Mouse (Mus musculus): ENCODE data around the gene Gsx2. TPM values are rescaled to one million over a fixed set of nuclear protein-coding genes. Genes with fewer than 3 reads are reported as not detected.

Gene Gsx2
- total RNA-seq, 1 experiment from 2014 or later, result not detected

DNA sequence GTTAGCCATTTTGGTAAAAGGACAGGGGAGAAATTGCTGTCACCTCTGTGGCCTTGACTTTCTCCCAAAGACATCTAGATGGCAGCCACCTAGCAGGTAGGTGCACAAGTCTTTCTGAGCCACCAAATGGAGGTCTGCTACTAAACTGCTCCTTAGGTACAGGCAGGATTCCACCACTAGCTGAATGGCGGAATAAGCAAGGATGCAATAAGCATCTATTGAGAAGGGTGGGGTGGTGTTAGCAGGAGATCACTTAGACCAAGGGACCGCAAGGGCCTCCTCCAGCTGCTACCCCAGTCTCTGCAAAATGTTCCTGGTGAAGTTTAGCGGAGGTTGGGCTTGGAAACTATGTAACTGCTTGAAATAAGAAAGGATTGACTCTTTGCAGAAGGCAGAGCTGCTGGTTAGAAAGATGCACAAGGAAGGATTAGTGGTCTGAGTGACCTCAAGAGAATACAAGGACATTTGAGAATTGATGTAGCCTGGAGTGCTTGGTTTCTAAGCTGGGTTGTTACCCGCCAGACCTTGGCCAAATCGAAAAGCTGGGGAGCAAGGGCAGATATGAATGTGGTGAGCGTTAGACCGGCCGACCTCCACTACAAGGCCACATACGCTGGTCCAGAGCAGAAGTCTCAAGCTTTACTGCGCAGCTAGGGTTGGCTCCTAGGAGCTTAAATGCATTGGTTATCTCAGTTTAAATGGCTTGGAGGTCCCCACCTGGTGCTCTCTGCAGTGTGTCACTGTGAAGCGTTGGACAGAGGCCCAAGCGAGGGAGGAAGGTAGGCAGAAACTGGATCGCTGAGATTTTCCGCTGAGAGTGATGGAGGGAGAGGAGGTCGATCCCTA, 641 bp upstream of the Gsx2 start:
- no peak for ATAC-seq (replicated peaks; ENCODE audit: insufficient number of reproducible peaks, low FRiP score, low TSS enrichment, poor library complexity, severe bottlenecking)

DNA sequence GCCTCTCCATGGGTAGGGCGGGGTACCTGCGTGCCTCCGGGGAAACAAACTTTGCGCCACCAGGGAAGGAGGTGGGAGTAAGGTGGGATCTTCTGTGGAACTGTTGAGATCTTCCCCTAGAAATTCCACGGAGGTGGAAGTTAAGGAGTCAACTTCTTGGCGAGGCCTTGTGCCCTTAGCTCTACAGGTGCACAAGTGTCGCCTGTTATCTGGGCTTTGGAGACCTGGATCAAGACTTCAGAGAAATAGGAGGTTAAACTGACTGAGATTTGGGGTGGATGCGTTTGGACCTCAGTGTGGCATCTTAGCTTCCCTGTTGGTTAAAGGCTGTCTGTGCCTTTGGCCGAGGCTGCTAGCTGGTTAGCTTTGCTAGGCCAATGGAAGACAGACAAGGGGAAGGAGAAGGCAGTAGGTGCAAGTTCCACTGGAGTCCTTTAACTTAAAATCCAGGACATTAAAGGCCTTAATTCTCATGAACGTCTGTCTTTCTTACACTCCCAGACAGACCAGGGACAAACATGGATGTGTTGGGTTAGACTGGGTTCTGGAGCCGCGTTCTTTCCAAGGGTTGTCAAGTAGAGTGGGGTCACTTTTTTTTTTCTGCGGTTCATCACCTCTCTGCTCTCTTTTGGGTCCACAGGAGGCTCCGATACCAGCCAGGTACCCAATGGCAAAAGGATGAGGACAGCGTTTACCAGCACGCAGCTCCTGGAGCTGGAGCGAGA, 1.1 kb downstream of the Gsx2 start:
- no peak for ATAC-seq (replicated peaks; ENCODE audit: insufficient number of reproducible peaks, low FRiP score, low TSS enrichment, poor library complexity, severe bottlenecking)

DNA sequence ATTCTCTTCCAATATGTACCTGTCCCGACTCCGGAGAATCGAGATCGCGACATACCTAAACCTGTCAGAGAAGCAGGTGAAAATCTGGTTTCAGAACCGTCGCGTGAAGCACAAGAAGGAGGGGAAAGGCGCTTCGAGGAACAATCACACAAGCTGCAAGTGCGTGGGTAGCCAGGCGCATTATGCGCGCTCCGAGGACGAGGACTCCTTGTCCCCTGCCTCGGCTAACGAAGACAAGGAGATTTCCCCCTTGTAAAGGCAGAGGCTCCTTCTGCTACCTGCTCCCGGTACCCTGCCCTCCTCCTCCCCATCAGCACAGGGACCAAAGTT, 1.6 kb downstream of the Gsx2 start:
- ATAC-seq (replicated peaks; ENCODE audit: insufficient number of reproducible peaks, low FRiP score, low TSS enrichment, poor library complexity, severe bottlenecking), result no peak

DNA sequence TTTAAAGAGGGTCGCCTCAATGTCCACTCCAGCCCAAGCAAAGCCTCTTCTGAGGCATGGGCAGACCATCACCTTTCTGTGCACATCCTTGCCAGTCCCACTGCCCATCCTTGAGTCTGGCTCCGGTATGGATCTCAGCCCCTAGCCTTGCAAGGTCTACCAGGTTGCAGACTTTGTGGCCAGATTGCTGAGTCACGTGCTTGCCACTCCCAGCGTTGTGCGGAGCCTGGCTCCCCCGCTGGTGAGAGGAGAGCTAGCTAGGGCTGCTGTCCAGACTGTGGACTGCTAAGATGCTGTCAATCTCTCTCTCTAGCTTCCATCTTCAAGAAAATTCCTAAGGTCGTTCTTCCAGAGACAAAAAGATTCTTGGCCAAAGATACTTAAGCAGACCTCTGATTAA, 4.2 kb downstream of the Gsx2 start:
- ATAC-seq (replicated peaks; ENCODE audit: insufficient number of reproducible peaks, low FRiP score, low TSS enrichment, poor library complexity, severe bottlenecking), result no peak

DNA sequence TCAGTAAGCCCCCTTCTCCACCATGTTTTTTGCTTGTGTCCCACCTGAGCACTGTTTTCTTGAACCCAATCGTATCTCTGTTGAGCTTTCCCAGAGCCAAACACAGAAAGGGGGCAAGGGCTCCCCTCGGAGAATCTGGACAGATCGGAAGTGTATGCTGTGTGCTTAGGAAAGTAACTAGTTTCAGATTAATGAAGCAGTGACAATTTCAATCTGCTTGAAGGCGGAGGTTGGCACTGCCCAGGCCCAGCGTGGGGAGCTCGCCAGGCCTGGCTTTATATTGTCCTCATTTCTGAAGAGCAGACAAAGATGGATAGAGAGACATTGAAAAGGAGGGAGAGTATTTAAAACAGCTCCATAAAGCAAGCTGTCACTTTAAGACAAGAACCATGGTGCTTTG, 7.0 kb downstream of the Gsx2 start:
- no peak for ATAC-seq (replicated peaks; ENCODE audit: insufficient number of reproducible peaks, low FRiP score, low TSS enrichment, poor library complexity, severe bottlenecking)

DNA sequence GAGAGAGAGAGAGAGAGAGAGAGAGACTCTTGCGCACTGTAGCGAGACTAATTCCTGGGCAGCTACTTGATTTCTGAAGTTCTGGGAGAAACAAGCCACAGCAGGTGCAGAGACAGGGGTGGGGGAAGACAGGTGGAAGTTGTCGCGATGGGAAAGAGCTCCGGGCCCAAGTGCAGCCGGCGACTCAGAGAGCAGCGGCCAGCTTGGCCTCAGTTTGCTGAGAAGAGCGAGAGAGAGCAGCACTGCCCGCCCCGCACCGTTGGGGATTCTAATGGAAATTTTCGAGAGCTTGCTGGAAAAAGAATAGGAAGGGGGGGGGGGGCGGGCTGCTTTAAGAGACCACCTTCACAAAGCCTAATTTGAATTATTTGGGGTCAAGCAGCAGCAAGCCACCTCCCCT, 7.7 kb downstream of the Gsx2 start:
- ATAC-seq (replicated peaks; ENCODE audit: insufficient number of reproducible peaks, low FRiP score, low TSS enrichment, poor library complexity, severe bottlenecking), result no peak

DNA sequence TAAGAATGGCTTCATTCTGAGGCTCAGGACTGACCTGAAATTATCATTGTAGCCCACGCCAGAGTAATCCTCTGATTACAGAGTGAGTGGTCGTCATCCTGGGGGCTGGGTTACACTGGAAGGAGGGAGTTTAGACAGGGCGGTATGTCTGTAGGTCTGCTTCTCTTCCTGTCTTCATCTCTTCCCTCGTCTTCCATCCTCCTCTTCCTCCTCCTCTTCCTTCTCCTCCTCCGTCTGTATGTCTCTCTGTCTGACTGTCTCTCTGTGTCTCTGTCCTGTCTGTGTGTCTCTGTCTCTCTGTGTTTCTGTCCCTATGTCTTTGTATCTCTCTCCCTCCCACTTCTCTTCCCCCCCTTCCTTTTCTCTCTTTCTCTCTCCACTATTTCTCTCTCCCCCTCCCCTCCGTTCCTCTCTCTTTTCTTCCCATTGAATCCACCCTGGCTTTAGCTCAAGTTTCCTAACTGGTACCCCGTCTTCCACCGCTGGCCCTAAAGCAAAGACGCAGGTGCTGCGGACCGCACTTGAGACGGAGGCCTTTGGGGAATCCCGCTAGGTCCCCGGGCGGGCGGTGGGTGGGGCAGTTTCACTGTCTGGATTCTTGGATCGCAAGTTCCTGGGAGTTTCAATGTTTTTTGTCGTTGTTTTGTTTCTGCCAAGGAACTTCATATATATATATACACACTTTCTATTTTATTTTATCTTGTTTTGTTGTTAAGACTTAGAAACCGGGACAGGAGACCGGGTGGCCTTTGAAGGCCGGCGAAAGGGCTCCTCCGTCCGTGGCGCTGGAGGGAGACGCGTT, 8.4 kb downstream of the Gsx2 start:
- ATAC-seq (replicated peaks; ENCODE audit: insufficient number of reproducible peaks, low FRiP score, low TSS enrichment, poor library complexity, severe bottlenecking), result no peak

DNA sequence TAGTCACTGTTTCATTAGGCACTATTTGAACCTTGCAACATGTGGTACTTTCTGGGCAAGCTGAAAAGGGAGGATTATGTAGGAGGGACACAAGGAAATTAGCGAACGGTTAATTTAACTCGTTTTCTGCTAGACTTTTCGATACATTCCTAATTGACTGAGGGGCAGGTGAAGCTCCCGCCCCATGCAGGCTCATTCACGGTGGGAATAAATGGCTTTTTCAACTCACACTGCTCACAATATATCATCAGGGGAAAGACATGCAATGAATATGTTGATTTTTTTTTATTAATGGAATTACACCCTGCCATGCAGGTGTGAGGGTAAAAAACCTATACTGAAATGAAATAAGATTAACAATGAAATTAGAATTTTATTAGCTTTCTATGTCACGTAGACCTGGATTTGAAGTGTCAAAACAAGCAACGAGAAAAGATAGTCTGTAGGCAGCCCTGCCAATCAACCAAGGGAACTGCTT, 9.0 kb downstream of the Gsx2 start:
- ATAC-seq (replicated peaks; ENCODE audit: insufficient number of reproducible peaks, low FRiP score, low TSS enrichment, poor library complexity, severe bottlenecking), result no peak

DNA sequence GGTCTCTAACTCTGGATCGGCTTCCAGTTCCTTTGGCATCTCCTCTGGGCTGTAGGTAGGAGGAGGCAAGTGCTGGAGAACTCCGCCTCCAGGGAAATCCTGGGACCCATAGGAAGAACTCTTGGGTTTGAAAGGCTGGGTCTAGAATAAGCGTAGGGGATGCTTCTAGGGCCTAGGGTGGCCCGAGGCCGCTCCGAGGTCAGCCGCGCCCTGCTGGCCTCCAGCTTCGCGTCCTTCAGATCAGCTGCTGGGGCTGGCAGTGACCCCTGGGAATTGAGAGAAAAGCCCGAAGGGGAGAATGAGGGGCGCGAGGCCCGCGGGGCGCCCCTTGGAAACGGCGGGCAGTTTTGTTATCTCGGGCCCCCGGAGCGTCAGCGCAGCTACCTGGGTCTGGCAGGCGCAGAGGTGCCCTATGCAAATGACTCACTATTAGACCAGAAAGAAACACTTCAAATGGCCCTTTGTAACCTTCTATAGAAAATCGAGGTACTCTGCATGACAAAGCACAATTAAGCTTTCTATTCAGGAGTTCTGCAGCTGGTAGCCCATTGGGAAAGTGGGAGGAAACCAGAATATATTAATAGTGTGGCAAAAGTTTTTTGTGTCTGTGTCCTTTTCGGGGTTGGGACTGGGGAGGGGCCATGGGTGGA, 9.6 kb downstream of the Gsx2 start:
- no peak for ATAC-seq (replicated peaks; ENCODE audit: insufficient number of reproducible peaks, low FRiP score, low TSS enrichment, poor library complexity, severe bottlenecking)

DNA sequence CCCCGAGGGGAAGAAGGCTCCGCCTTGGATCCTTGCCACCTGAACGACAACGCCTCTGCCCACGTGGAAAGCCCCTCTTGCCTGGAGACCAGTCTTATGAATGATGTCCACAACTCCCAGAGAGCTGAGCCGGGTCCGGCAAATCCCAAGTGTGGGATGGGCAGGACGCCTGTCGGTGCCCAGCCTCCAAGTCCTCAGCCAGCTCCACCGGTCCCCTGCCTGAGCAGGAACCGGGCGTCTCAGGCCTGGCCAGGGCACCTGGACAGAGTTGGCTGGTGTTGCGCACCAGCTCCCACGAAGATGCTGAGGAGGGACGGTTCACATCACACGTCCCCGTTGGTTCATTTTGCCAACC, 10.1 kb downstream of the Gsx2 start:
- ATAC-seq (replicated peaks; ENCODE audit: insufficient number of reproducible peaks, low FRiP score, low TSS enrichment, poor library complexity, severe bottlenecking), result no peak

DNA sequence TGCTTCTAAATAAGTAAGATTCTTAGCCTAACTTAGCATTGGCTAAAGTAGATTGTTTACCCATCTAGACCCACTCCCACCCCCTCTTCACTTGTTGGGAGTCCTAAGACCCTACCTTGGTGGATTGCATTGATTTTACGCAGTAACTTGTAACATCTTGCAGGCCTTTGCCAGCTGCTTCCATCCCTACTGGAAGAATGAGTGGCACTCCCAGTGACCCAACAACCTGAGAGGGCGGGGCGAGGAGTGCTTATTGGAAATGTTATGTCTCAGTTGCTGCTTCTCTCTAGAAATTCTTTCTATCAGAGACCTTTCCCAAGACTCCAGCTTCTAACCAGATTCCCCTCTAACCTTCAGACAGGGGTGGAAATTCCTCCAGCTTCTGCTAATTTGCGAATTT, 10.5 kb downstream of the Gsx2 start:
- no peak for ATAC-seq (replicated peaks; ENCODE audit: insufficient number of reproducible peaks, low FRiP score, low TSS enrichment, poor library complexity, severe bottlenecking)

DNA sequence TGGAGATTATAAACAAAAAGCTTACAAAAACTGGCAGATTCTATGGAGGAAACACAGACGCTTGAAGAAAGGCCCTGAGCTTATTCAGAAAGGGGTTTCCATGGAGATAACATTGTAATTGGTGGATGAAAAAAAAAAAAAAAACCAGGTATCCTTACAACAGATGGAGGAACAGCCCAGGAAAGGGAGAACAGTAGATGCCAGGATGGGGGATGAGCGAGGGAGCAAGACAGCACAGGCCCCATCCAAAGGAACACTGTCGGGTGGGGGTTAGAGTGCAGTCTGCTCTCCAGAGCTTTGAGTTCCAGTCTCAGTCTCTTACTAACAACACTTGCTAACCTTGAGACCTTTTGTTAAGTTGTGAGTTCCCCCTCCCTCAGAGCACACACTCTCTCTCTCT, 31.1 kb downstream of the Gsx2 start:
- ATAC-seq (replicated peaks; ENCODE audit: insufficient number of reproducible peaks, low FRiP score, low TSS enrichment, poor library complexity, severe bottlenecking), result no peak

DNA sequence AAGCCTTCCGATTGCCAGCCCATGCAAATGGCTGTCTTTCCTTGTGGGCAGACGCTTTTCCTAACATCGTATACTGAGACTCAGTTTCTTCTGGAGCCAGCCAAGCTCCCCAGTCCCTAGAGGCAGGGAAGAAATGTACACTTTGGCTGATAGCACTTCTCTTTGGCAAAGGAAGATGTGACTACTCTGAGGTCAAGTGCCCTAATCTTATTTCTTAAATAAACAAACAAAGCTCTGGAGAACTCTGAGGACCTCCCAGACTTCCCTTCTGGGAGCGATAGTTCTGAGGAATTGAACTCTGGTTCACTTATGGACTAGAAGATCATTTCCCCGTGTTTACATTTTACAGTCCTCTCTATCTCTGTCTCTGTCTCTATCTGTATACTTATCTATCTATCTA, 34.0 kb downstream of the Gsx2 start:
- ATAC-seq (replicated peaks; ENCODE audit: insufficient number of reproducible peaks, low FRiP score, low TSS enrichment, poor library complexity, severe bottlenecking), result no peak

DNA sequence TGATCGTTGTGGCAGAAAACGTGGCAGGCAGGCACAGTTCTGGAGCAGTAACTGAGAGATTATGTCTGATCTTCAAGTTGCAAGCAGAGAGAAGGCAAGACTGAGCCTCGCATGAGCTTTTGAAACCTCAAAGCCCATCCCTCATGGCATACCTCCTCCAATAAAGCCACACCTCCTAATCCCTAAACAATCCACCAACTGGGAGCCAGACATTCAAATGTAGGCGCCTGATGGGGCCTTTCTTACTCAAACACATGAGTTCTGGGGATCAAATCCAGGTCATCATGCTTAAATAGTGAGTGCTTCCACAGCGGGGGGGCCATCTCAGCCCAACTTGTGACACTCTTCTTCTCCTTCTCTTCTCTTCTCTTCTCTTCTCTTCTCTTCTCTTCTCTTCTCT, 36.4 kb downstream of the Gsx2 start:
- no peak for ATAC-seq (replicated peaks; ENCODE audit: insufficient number of reproducible peaks, low FRiP score, low TSS enrichment, poor library complexity, severe bottlenecking)

DNA sequence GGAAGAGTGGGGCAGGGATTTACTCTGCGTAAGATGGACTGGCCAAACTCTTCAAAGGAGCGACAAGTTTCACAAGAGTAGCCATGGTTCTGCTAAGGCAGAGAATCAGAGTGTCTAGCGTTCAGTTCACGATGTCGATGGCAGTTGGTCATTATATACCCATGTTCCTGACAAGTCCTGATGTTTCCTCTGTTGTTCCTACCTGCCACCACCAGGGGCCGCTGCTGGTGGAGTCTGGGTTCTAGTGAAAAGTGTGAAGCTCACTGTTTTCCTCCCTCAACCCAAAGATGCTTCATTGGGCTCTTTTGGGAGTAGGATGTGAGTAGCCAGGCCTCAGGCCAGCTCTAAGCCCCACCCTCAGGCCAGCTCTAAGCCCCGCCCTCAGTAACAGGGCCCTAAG, 43.4 kb downstream of the Gsx2 start:
- no peak for ATAC-seq (replicated peaks; ENCODE audit: insufficient number of reproducible peaks, low FRiP score, low TSS enrichment, poor library complexity, severe bottlenecking)

DNA sequence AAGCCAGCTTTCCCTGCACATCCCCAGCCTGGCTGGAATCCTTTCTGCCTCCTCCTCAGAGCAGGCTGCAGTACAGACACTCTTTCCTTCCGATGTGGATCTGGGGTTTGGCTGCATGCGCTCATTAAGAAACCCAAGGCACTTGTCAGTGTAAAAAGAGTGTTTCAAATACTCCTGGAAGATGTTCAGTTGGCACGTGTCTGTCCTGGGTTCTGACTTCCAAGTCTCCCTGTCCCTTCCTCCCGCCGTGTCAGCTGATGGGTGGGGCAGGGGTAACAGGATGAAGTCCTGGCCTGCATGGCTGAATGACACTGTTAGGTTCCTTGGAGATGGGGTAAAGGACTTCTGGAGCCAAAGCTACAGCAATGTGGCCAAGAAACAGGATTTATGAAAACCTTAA, 46.2 kb downstream of the Gsx2 start:
- ATAC-seq (replicated peaks; ENCODE audit: insufficient number of reproducible peaks, low FRiP score, low TSS enrichment, poor library complexity, severe bottlenecking), result no peak

Measured in monocyte, adult 5-6 weeks (primary cell).